Mouse (Mus musculus) ES-Bruce4 (cell line): Measurements from ENCODE around the gene Ndufb4.

Experiments used
- CTCF ChIP-seq: IDR thresholded peaks from one replicate; pipeline ENCODE4 v1.8.1; 2011; ENCODE audit warnings: low read depth, low read length
- POLR2A ChIP-seq: IDR thresholded peaks from one replicate; pipeline ENCODE4 v1.8.1; 2011; ENCODE audit warnings: low read length; ENCODE audit not compliant: insufficient read depth

GRCm38 (mm10) chr16:37604243-37604642 is 50.0 kb downstream of the Ndufb4 start:
- TF ChIP-seq CTCF (no peak), POLR2A (no peak)
